Mouse (Mus musculus) brown adipose tissue, adult 24 weeks (tissue): ENCODE results near the gene Zfp13. TPM values are rescaled to one million over a fixed set of nuclear protein-coding genes. Genes with fewer than 3 reads are reported as not detected.
A peak's percentile ranks its signal among the peaks of the same experiment; 100 is the strongest.

Experiments used
- H3K27ac ChIP-seq: fragments of 200-500 bp; replicated peaks from 2 replicates; pipeline ENCODE4 v1.5.1; 2012; ENCODE audit warnings: low read depth, mild to moderate bottlenecking, low read length
- H3K4me1 ChIP-seq: fragments of 200-500 bp; 2 replicates; pipeline ENCODE4 v1.6.1; 2012; ENCODE audit warnings: low read length, mixed read lengths; ENCODE audit not compliant: control insufficient read depth, insufficient read depth, insufficient read length
- H3K4me3 ChIP-seq: fragments of 200-500 bp; 2 replicates; pipeline ENCODE4 v1.5.1; 2012; ENCODE audit warnings: low read depth, mild to moderate bottlenecking, low read length, moderate library complexity; ENCODE audit not compliant: insufficient read depth
- polyA plus RNA-seq: library from polyadenylated mRNA; stranded (reverse); fragments of >200 nt; gene quantifications from 2 replicates; pipeline ENCODE4 v1.2.4, GENCODE M21; 2012; ENCODE audit not compliant: missing spikeins, insufficient read depth, insufficient read length

The Zfp13 gene
- polyA plus RNA-seq, 1 experiment = 3.7 TPM

DNA sequence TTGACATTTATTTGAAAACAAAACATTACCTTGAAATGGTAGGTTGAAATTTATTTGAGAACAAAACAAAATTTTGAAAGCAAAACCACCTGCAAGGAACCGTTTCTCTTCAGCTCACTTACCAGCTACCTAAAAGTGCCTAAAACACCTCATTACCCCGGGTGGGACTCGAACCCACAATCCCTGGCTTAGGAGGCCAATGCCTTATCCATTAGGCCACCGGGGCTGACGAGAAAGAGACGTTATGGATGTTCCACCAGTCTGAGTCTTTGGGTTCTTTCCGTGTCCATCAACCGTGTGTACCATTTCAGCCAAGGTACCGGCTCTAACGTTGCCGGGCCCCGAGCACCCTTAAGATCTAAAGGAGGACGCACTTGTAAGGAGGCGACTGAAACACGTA, 50.7 kb downstream of the Zfp13 start:
- Histone ChIP-seq H3K4me3 (peak overlapping the region; percentile 68), H3K27ac (no peak overlapping the region), H3K4me1 (peaks cover 5% of the 10 kb centered on the region)

- Histone ChIP-seq H3K4me1 (peaks cover 9% of the 10 kb centered on the region), H3K4me3 (no peak overlapping the region), H3K27ac (no peak overlapping the region)
Measured at GRCm38 (mm10) chr17:23547681-23548443, 51.4 kb downstream of the Zfp13 start.

DNA sequence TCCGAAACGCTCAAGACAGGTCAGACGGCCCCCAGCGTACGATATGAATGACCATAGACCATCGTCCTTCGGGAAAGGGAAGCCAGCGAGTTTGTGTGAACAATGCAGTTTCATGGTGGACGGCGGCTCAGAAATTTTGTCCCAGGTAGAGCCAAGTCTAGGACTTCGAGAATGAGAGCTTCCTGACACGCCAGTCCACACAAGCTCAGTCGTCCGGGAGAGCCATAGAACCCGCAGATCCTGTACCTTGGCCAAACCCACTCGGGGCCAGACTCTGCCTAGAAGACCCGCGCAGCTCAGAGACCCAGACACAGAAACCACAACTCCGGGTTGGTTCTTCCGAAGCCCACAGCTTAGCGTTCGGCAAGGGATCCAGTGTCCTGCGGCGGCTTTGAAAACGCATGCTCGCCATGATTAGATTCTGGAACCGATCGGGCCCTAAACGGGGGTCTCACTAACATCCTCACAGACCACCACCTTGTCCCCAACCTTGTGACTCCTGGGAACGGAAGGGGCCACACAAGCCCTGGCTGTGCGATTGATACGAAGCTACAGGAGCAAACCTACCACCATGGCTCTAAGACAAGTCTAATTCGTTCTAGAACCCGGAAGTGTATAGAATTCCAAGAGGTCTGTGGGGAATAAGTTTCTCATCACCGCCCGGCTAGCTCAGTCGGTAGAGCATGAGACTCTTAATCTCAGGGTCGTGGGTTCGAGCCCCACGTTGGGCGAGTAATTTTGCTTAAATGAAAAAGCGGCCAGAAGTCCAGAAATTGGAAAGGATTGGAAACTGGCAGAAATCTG, 52.4 kb downstream of the Zfp13 start:
- Histone ChIP-seq H3K4me1 (peaks cover 10% of the 10 kb centered on the region), H3K27ac (peak overlapping the region; percentile 86), H3K4me3 (peak overlapping the region; percentile 82)

DNA sequence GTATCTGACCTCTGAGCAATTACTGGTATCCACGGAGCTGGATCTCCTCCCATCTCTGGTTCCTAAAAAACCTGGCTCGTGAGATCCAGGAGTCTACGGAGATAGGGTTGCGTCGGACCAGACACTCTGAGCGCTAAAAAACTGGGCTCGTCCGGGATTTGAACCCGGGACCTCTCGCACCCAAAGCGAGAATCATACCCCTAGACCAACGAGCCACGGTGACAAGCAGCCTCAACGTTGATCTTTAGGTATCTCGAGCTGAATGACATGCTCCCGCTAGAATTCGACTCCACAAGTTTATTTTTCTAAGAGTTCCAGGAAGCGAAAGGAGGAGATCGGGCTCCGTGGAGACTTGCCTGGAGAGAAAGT, 53.0 kb downstream of the Zfp13 start:
- H3K4me3 ChIP-seq = peak overlapping the region; percentile 82
- peak overlapping the region; percentile 86 for H3K27ac ChIP-seq
- peaks cover 10% of the 10 kb centered on the region for H3K4me1 ChIP-seq

GRCm38 (mm10) chr17:23545841-23546240, 53.4 kb downstream of the Zfp13 start:
- H3K27ac ChIP-seq = no peak overlapping the region
- H3K4me3 ChIP-seq = no peak overlapping the region
- H3K4me1 ChIP-seq = peaks cover 10% of the 10 kb centered on the region; the same call in 1 of the 2 replicates

- Histone ChIP-seq H3K4me3 (no peak overlapping the region), H3K27ac (no peak overlapping the region), H3K4me1 (peaks cover 10% of the 10 kb centered on the region; the same call in 1 of the 2 replicates)
Measured at GRCm38 (mm10) chr17:23544766-23545165, 54.5 kb downstream of the Zfp13 start.

DNA sequence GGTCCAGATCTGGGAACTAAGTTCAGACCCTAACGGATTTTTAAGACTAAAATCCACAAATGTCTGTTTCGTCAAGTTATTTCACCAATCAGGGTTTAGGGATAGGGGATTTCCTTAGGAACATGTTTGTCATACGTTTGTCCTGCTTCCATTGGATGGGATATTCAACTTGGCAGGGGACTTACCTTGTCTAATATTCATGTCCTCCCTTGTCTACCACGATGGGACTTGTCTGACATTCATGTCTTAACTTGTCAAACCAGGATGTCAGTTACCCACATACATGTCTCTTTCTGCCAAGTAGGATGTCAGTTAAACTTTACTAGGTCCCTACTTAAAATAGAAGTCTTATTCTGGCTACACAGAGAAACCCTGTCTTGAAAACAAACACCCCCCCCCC, 55.3 kb downstream of the Zfp13 start:
- peaks cover 10% of the 10 kb centered on the region; the same call in 1 of the 2 replicates for H3K4me1 ChIP-seq
- no peak overlapping the region for H3K4me3 ChIP-seq
- H3K27ac ChIP-seq = peak overlapping the region; percentile 86

DNA sequence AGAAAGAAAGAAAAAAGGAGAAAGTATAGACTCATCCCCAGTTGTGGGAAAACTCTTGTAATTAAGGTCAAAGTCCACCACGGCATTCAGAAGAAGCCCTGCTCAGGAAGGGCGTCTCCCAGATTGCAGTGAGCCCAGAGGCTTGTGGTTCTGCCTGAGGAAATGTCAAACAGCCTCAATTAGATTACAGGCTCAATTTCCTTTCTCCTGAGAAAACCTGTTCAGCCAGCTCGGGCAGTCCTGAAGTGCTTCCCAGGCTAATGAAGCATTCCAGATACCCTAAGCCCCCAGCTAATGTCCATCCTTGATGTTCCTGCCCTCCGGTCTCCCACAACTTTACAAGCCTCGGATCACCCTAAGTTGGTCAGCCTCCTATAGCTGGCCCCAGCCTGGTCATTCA, 56.0 kb downstream of the Zfp13 start:
- H3K27ac ChIP-seq = peak overlapping the region; percentile 92
- H3K4me1 ChIP-seq = peaks cover 8% of the 10 kb centered on the region; the same call in 1 of the 2 replicates
- H3K4me3 ChIP-seq = no peak overlapping the region; the same call in 1 of the 2 replicates

GRCm38 (mm10) chr17:23542835-23543234, 56.5 kb downstream of the Zfp13 start:
- peak overlapping the region; percentile 92 for H3K27ac ChIP-seq
- H3K4me1 ChIP-seq = peaks cover 9% of the 10 kb centered on the region; the same call in 1 of the 2 replicates
- no peak overlapping the region for H3K4me3 ChIP-seq

GRCm38 (mm10) chr17:23542004-23542720, 57.1 kb downstream of the Zfp13 start:
- H3K4me1 ChIP-seq = peaks cover 9% of the 10 kb centered on the region; the same call in 1 of the 2 replicates
- H3K27ac ChIP-seq = peak overlapping the region; percentile 26; the same call in 1 of the 2 replicates
- H3K4me3 ChIP-seq = no peak overlapping the region; the same call in 1 of the 2 replicates

DNA sequence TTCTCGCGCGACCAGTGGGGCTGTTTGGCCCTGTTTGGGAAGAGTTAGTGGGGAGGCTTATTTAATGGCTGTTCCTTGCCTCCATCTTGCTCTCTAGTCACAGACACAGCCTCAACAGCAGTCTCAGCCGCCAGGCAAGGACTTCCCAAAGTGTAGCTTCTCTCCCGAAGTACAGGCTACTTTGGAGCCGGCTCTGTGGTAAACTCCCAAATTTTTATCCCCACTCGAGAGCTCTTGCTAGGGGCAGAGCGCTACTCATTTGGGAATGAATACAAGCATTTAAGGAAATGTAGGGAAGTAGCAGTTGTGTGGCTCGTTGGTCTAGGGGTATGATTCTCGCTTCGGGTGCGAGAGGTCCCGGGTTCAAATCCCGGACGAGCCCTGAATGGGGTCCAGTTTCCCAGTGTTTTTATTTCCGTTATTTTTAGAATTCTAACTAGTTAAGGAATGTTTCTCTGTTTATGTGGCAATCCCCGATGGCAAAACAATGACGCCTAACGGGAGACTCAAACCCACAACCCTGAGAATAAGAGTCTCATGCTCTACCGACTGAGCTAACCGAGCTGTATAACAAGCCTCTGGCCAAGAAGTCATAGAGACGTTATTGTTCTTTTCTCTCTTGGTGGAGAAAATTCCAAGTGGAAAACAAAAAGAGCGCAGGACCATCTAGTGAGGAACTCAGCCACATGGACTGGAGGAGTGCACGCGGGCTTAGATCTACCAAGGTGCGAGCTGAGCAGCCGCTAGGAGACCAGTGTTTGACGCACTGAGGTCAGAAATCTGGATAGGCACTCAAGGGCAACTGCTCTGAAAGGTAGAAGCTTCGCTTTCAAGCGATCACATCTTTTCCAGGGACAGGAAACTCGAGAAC, 58.4 kb downstream of the Zfp13 start:
- Histone ChIP-seq H3K4me1 (peaks cover 9% of the 10 kb centered on the region; the same call in 1 of the 2 replicates), H3K4me3 (no peak overlapping the region), H3K27ac (no peak overlapping the region)

DNA sequence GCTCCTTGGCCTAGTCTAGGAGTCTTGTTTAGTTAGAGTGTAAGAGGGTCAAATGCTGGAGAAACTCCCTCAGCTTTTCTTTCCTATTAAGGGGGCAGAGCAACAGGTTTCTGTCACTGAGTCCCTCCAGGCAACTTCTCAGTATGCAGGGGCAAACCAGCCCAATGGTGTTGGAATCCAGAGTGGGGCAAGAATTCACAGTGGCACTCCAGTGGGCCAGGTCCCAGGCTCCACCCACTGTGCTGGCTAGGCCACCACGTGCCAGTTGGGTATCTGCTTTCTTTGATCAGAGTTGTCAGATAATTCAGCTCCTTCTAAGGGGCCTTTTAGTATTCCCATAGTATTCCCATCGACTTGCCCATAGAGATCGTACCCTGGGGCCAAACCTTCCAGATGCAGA, 59.2 kb downstream of the Zfp13 start:
- Histone ChIP-seq H3K4me3 (no peak overlapping the region), H3K4me1 (peaks cover 9% of the 10 kb centered on the region; the same call in 1 of the 2 replicates), H3K27ac (no peak overlapping the region)

- no peak overlapping the region for H3K27ac ChIP-seq
- H3K4me3 ChIP-seq = no peak overlapping the region; the same call in 1 of the 2 replicates
- H3K4me1 ChIP-seq = peaks cover 9% of the 10 kb centered on the region; the same call in 1 of the 2 replicates
Measured at GRCm38 (mm10) chr17:23539608-23540007, 59.7 kb downstream of the Zfp13 start.
